Mouse (Mus musculus) kidney, embryonic 16.5 days (tissue): ENCODE data around the gene Prkd3. TPM values are rescaled to one million over a fixed set of nuclear protein-coding genes. Genes with fewer than 3 reads are reported as not detected.

Source experiments
- ATAC-seq: fragments of 200-750 bp; cut with Nextera tagmentation; 2 replicates; pipeline ENCODE4 v1.8.0; 2017; ENCODE audit warnings: moderate TSS enrichment; ENCODE audit not compliant: low FRiP score, low TSS enrichment
- H3K27ac ChIP-seq: fragments of 300-500 bp; sonication (generic); 2 replicates; pipeline ENCODE4 v1.5.1; 2014; ENCODE audit warnings: low read length
- H3K27me3 ChIP-seq: fragments of 300-500 bp; sonication (generic); 2 replicates; pipeline ENCODE4 v1.6.1; 2014; ENCODE audit warnings: low read length, control low read depth, mixed read lengths; ENCODE audit not compliant: insufficient read depth
- H3K36me3 ChIP-seq: fragments of 300-500 bp; sonication (generic); 2 replicates; pipeline ENCODE4 v1.6.1; 2014; ENCODE audit warnings: low read length, control low read depth, mixed read lengths; ENCODE audit not compliant: insufficient read depth
- H3K4me1 ChIP-seq: fragments of 300-500 bp; sonication (generic); 2 replicates; pipeline ENCODE4 v1.6.1; 2014; ENCODE audit warnings: low read length, control low read depth, mixed read lengths; ENCODE audit not compliant: insufficient read depth
- H3K4me2 ChIP-seq: fragments of 300-500 bp; sonication (generic); replicated peaks from 2 replicates; pipeline ENCODE4 v1.6.1; 2014; ENCODE audit warnings: low read depth, low read length
- H3K4me3 ChIP-seq: fragments of 300-500 bp; sonication (generic); 2 replicates; pipeline ENCODE4 v1.5.1; 2014; ENCODE audit warnings: mild to moderate bottlenecking, low read length
- H3K9ac ChIP-seq: fragments of 300-500 bp; sonication (generic); replicated peaks from 2 replicates; pipeline ENCODE4 v1.6.1; 2014; ENCODE audit warnings: low read length
- H3K9me3 ChIP-seq: fragments of 300-500 bp; sonication (generic); 2 replicates; pipeline ENCODE4 v1.6.1; 2016; ENCODE audit warnings: low read length, control low read depth
- WGBS: fragments of 180-500 bp; shearing (Covaris S2); extraction: QIAGEN DNeasy Blood & Tissue Kit; methylation state at CpG from one replicate; pipeline ENCODE4 v1.1.7; 2014; 5-methylcytosine and 5-hydroxymethylcytosine counted together
- polyA plus RNA-seq: library from polyadenylated mRNA; unstranded; fragments of >200 nt; fragmentation: Nextera tagmentation; extraction: Ambion mirVana; gene quantifications from 2 replicates; pipeline ENCODE4 v1.2.1, GENCODE M21; 2015

The Prkd3 gene
- polyA plus RNA-seq, 1 experiment from 2014 or later: 41.4 TPM

DNA sequence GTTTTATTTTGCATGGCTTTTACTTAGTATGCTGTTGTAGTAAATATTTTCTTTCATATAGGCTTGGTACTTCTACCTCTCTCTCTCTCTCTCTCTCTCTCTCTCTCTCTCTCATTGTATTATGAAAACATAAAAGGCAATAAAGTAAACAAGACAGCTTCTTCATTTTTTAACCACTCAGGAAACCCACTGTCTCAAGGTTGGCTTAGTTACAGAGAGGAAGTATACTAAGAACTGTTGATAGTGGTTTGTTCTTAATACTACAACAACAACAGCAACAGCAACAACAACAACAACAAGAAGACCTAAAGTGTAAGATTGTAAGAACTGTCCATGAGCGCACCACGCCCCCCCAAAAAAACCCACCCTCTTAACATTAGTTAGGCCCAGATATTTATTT is 23.1 kb upstream of the Prkd3 start:
- no peak overlapping the region for H3K4me2 ChIP-seq
- no peak overlapping the region for H3K9ac ChIP-seq
- H3K4me3 ChIP-seq: no peak overlapping the region
- no peaks in the 10 kb centered on the region for H3K27me3 ChIP-seq
- 95% methylated on average over 2 of the region's 2 CpGs for WGBS
- H3K4me1 ChIP-seq: no peaks in the 10 kb centered on the region
- no peak overlapping the region for H3K27ac ChIP-seq
- no peaks in the 10 kb centered on the region for H3K36me3 ChIP-seq
- no peak for ATAC-seq
- no peaks in the 10 kb centered on the region for H3K9me3 ChIP-seq

- H3K4me3 ChIP-seq: no peak overlapping the region
- 0 out of 2 replicates have a peak, but pooled peaks cover 2% of the 10 kb centered on the region for H3K27me3 ChIP-seq
- H3K9me3 ChIP-seq: no peaks in the 10 kb centered on the region
- no peak overlapping the region for H3K9ac ChIP-seq
- no peak overlapping the region for H3K4me2 ChIP-seq
- ATAC-seq: no peak
- no peak overlapping the region for H3K27ac ChIP-seq
- no peaks in the 10 kb centered on the region for H3K4me1 ChIP-seq
- no peaks in the 10 kb centered on the region for H3K36me3 ChIP-seq
Observed at GRCm38 (mm10) chr17:79039660-79040059, 19.0 kb upstream of the Prkd3 start.

GRCm38 (mm10) chr17:79032782-79033181 is 12.2 kb upstream of the Prkd3 start:
- H3K4me3 ChIP-seq: no peak overlapping the region
- no peak overlapping the region for H3K27ac ChIP-seq
- 81% methylated on average over 4 of the region's 4 CpGs for WGBS
- H3K27me3 ChIP-seq: no peaks in the 10 kb centered on the region
- no peaks in the 10 kb centered on the region; the same call in 1 of the 2 replicates for H3K9me3 ChIP-seq
- no peaks in the 10 kb centered on the region for H3K4me1 ChIP-seq
- no peak overlapping the region for H3K9ac ChIP-seq
- no peaks in the 10 kb centered on the region for H3K36me3 ChIP-seq
- ATAC-seq: no peak
- H3K4me2 ChIP-seq: no peak overlapping the region

- Histone ChIP-seq H3K4me1 (no peaks in the 10 kb centered on the region), H3K9ac (no peak overlapping the region), H3K4me2 (no peak overlapping the region), H3K36me3 (no peaks in the 10 kb centered on the region), H3K27me3 (no peaks in the 10 kb centered on the region), H3K27ac (no peak overlapping the region), H3K9me3 (no peaks in the 10 kb centered on the region; the same call in 1 of the 2 replicates), H3K4me3 (no peak overlapping the region)
- 87% methylated on average over 5 of the region's 5 CpGs for WGBS
- ATAC-seq: no peak
Observed at GRCm38 (mm10) chr17:79031569-79031968, 11.0 kb upstream of the Prkd3 start.

DNA sequence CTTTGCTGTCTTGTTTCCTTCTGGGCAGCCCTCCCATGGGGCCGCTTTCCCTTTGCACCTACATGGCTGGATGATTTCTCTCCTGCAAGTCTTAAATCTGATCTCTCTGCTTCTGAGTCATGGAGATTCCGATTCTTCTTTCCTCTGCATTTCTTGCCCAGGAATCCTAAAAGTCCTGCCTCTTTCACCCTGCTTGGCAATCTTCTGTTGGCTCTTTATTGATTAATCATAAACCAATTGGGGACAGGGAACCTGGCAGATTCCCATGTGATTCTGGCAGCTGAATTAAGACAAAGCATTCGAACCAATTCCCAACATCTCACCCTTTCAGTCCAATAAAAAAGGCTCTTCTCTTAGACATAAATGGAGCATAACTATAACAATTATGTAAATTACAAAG is 8.6 kb upstream of the Prkd3 start:
- Histone ChIP-seq H3K27ac (no peak overlapping the region), H3K36me3 (no peaks in the 10 kb centered on the region), H3K9ac (no peak overlapping the region), H3K9me3 (no peaks in the 10 kb centered on the region; the same call in 1 of the 2 replicates), H3K27me3 (no peaks in the 10 kb centered on the region), H3K4me2 (no peak overlapping the region), H3K4me1 (no peaks in the 10 kb centered on the region), H3K4me3 (no peak overlapping the region)
- 60% methylated on average over 3 of the region's 3 CpGs for WGBS
- ATAC-seq: no peak

DNA sequence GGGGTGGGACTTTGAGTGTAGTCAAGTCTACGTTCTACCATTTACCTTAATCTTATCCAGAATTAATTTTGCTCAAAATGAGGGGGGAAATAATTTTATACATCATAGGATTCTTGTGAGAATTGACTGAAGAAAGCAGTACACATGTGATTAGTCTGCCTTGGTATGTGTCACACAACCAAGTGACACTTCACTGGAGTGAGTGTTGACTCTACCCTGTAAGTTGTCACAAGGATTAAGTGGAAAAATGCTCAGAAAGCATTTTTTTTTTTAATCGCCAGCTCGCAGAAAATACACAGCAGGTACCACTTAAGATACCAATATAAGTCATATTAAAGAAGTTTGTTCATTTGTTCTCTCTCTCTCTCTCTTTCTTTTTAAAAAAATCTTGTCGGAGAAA is 3.9 kb upstream of the Prkd3 start:
- H3K9me3 ChIP-seq: no peaks in the 10 kb centered on the region
- no peak overlapping the region for H3K9ac ChIP-seq
- H3K27ac ChIP-seq: no peak overlapping the region
- H3K4me3 ChIP-seq: no peak overlapping the region
- H3K27me3 ChIP-seq: no peaks in the 10 kb centered on the region
- 78% methylated on average over 4 of the region's 4 CpGs for WGBS
- peaks cover 11% of the 10 kb centered on the region for H3K4me1 ChIP-seq
- ATAC-seq: no peak
- H3K36me3 ChIP-seq: no peaks in the 10 kb centered on the region
- H3K4me2 ChIP-seq: no peak overlapping the region

DNA sequence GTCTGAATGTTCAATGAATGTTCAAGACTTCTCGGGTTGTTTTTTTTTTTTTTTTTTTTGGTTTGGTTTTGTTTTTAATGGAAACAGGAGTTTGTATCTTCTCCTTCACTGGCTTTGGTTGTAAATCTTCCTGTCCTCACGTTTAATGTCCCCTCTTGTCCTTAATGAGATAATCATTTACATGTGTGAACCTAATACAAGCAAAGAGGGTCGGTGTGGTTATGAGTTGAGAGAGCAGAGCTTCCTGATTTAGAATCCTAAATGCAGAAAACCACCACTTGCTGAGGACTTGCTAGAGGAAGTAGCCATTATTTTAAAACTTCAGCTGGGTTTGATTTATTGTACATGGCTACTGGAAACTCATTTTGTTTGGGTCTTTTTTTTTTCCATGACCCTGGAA is 2.1 kb upstream of the Prkd3 start:
- ATAC-seq: no peak
- no peak overlapping the region for H3K27ac ChIP-seq
- no peak overlapping the region for H3K4me2 ChIP-seq
- no peaks in the 10 kb centered on the region for H3K27me3 ChIP-seq
- H3K36me3 ChIP-seq: no peaks in the 10 kb centered on the region
- H3K9me3 ChIP-seq: no peaks in the 10 kb centered on the region
- H3K4me3 ChIP-seq: no peak overlapping the region
- no peak overlapping the region for H3K9ac ChIP-seq
- 2% methylated on average over 3 of the region's 3 CpGs for WGBS
- H3K4me1 ChIP-seq: peaks cover 28% of the 10 kb centered on the region

- peak overlapping the region; percentile 90 for H3K4me3 ChIP-seq
- 1% methylated on average over 24 of the region's 24 CpGs for WGBS
- no peaks in the 10 kb centered on the region for H3K9me3 ChIP-seq
- ATAC-seq: no peak; the same call in none of the 2 replicates
- peak overlapping the region; percentile 89; the same call in 1 of the 2 replicates for H3K27ac ChIP-seq
- no peaks in the 10 kb centered on the region for H3K36me3 ChIP-seq
- H3K4me1 ChIP-seq: peaks cover 36% of the 10 kb centered on the region
- H3K4me2 ChIP-seq: peak overlapping the region; percentile 83
- no peaks in the 10 kb centered on the region for H3K27me3 ChIP-seq
- peak overlapping the region; percentile 97 for H3K9ac ChIP-seq
Observed at GRCm38 (mm10) chr17:79020984-79021335, 344 bp upstream of the Prkd3 start.

GRCm38 (mm10) chr17:79019726-79020207 is 849 bp downstream of the Prkd3 start:
- ATAC-seq: no peak
- Histone ChIP-seq H3K27ac (peak overlapping the region; percentile 89), H3K9me3 (no peaks in the 10 kb centered on the region), H3K27me3 (no peaks in the 10 kb centered on the region), H3K4me2 (peak overlapping the region; percentile 83), H3K4me1 (peaks cover 38% of the 10 kb centered on the region), H3K9ac (peak overlapping the region; percentile 97), H3K4me3 (peak overlapping the region; percentile 90), H3K36me3 (no peaks in the 10 kb centered on the region)
- under 1% methylated on average over 18 of the region's 18 CpGs for WGBS

GRCm38 (mm10) chr17:79018422-79018821 is 2.2 kb downstream of the Prkd3 start:
- peak overlapping the region; percentile 31; the same call in 1 of the 2 replicates for H3K9ac ChIP-seq
- no peak overlapping the region for H3K27ac ChIP-seq
- H3K9me3 ChIP-seq: no peaks in the 10 kb centered on the region
- no peaks in the 10 kb centered on the region for H3K36me3 ChIP-seq
- peak overlapping the region; percentile 27 for H3K4me3 ChIP-seq
- H3K4me2 ChIP-seq: peak overlapping the region; percentile 45
- no peak for ATAC-seq
- H3K27me3 ChIP-seq: no peaks in the 10 kb centered on the region
- H3K4me1 ChIP-seq: peaks cover 38% of the 10 kb centered on the region
- 43% methylated on average over 9 of the region's 9 CpGs for WGBS
